Mouse (Mus musculus): ENCODE results near the gene Hid1. TPM values are rescaled to one million over a fixed set of nuclear protein-coding genes. Genes with fewer than 3 reads are reported as not detected.
A peak's percentile ranks its signal among the peaks of the same experiment; 100 is the strongest.

The Hid1 gene
- polyA plus RNA-seq, 1 experiment = 102 TPM

DNA sequence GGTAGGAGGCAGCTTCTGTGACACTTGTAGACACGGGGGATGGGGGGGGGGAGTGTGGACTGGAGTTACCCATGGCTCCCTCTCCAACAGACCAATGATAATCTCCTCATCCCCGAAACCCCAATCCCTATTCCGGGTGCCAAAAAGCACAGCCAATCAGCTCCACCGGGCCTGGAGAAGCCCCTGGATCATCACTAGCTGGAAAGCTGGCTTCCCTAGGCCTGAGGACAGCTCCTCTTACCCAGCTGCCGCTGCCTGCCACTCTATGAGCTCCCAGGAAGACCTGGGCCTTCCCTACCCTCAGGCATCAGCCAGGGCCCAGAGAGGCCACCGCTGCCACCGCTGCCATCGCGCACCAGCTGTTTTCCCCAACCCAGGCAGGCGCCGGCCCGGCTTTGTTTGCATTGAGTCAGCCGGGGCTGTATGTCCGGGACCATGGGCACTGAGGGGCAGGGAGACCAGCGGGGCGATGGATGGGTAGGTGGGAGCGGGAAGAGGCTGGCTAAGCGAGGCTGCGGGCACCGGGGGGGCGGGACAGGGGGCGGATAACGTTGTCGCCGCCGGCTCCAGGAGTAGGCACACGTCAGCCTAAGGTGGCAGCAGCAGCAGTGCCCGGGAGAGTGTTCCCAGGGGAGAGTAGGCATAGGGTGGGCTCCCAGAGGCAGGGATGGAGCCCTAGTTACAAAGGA, 706 bp downstream of the Hid1 start:
- H3K4me1 ChIP-seq (ENCODE audit: control insufficient read depth, insufficient read depth, low read length) = no peaks in the 10 kb centered on the region
- TF ChIP-seq POLR2A (IDR thresholded peaks at IDR 0.05; ENCODE audit: extremely low read depth, insufficient read depth, low read length) (peak; percentile 63; the same call in 1 of the 2 replicates), CTCF (IDR thresholded peaks at IDR 0.05; ENCODE audit: extremely low read depth, insufficient read depth, low read length) (no peak)
- peak overlapping the region; percentile 76; the same call in 1 of the 2 replicates for H3K27ac ChIP-seq (ENCODE audit: insufficient read depth, low read length)
- peak overlapping the region; percentile 89 for H3K4me3 ChIP-seq (ENCODE audit: insufficient read depth, low read length)

- Histone ChIP-seq H3K27ac (ENCODE audit: insufficient read depth, low read length) (no peak overlapping the region), H3K4me3 (ENCODE audit: insufficient read depth, low read length) (peak overlapping the region; percentile 89), H3K4me1 (ENCODE audit: control insufficient read depth, insufficient read depth, low read length) (no peaks in the 10 kb centered on the region)
- TF ChIP-seq CTCF (IDR thresholded peaks at IDR 0.05; ENCODE audit: extremely low read depth, insufficient read depth, low read length) (no peak), POLR2A (IDR thresholded peaks at IDR 0.05; ENCODE audit: extremely low read depth, insufficient read depth, low read length) (no peak)
Observed at GRCm38 (mm10) chr11:115366039-115366705, 1.4 kb downstream of the Hid1 start.

GRCm38 (mm10) chr11:115364136-115364535, 3.4 kb downstream of the Hid1 start:
- no peaks in the 10 kb centered on the region for H3K4me1 ChIP-seq (ENCODE audit: control insufficient read depth, insufficient read depth, low read length)
- H3K27ac ChIP-seq (ENCODE audit: insufficient read depth, low read length) = no peak overlapping the region
- TF ChIP-seq POLR2A (IDR thresholded peaks at IDR 0.05; ENCODE audit: extremely low read depth, insufficient read depth, low read length) = no peak
- no peak for TF ChIP-seq CTCF (IDR thresholded peaks at IDR 0.05; ENCODE audit: extremely low read depth, insufficient read depth, low read length)
- H3K4me3 ChIP-seq (ENCODE audit: insufficient read depth, low read length) = no peak overlapping the region

GRCm38 (mm10) chr11:115359726-115360125, 7.8 kb downstream of the Hid1 start:
- no peaks in the 10 kb centered on the region for H3K4me1 ChIP-seq (ENCODE audit: control insufficient read depth, insufficient read depth, low read length)
- no peak overlapping the region for H3K4me3 ChIP-seq (ENCODE audit: insufficient read depth, low read length)
- TF ChIP-seq CTCF (IDR thresholded peaks at IDR 0.05; ENCODE audit: extremely low read depth, insufficient read depth, low read length) (0 out of 2 replicates have a peak, but pooled peaks have one; percentile 3), POLR2A (IDR thresholded peaks at IDR 0.05; ENCODE audit: extremely low read depth, insufficient read depth, low read length) (no peak)
- no peak overlapping the region for H3K27ac ChIP-seq (ENCODE audit: insufficient read depth, low read length)

DNA sequence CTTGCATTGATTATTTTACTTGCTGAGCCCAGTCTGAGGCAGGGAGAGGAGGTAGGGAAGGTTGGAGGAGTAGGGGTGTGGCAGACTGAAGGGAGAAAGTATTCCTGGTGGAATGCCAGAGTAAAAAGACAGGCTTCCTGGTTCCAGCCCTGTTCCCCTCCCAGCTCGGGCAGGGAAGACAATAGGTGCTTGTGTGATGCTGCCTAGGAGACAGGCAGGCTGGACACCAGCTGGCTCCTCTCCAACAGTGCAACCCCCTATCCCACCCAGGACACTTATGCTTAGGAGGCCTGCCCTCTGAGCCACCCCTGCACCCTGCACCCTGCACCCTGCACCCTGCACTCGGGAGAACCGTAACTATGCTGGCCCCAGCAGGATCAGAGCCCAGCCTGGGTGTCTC, 8.3 kb downstream of the Hid1 start:
- TF ChIP-seq POLR2A (IDR thresholded peaks at IDR 0.05; ENCODE audit: extremely low read depth, insufficient read depth, low read length) = no peak
- no peaks in the 10 kb centered on the region for H3K4me1 ChIP-seq (ENCODE audit: control insufficient read depth, insufficient read depth, low read length)
- H3K27ac ChIP-seq (ENCODE audit: insufficient read depth, low read length) = no peak overlapping the region
- H3K4me3 ChIP-seq (ENCODE audit: insufficient read depth, low read length) = no peak overlapping the region

DNA sequence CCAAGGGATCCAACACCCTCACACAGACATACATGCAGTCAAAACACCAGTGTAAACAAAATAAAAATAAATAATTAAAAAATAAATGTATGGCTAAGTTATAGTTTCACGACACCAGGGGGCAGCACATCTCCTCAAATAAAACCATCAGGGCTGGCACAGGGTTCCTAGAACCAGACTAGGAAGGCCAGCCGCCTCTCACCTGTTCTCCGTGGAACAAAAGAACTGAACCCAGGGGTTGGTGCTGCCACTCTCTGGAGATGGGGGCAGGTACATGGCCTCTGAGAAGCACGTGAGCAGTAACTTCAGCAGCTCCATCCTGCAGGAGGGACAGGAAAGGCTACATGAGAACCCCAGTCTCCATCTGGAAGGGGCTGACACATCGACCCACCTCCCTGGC, 9.1 kb downstream of the Hid1 start:
- TF ChIP-seq POLR2A (IDR thresholded peaks at IDR 0.05; ENCODE audit: extremely low read depth, insufficient read depth, low read length) (no peak), CTCF (IDR thresholded peaks at IDR 0.05; ENCODE audit: extremely low read depth, insufficient read depth, low read length) (peak; percentile 54; the same call in 1 of the 2 replicates)
- H3K4me1 ChIP-seq (ENCODE audit: control insufficient read depth, insufficient read depth, low read length) = no peaks in the 10 kb centered on the region
- no peak overlapping the region for H3K4me3 ChIP-seq (ENCODE audit: insufficient read depth, low read length)
- no peak overlapping the region for H3K27ac ChIP-seq (ENCODE audit: insufficient read depth, low read length)

GRCm38 (mm10) chr11:115354183-115354582, 13.4 kb downstream of the Hid1 start:
- Histone ChIP-seq H3K4me1 (ENCODE audit: control insufficient read depth, insufficient read depth, low read length) (no peaks in the 10 kb centered on the region), H3K4me3 (ENCODE audit: insufficient read depth, low read length) (no peak overlapping the region), H3K27ac (ENCODE audit: insufficient read depth, low read length) (no peak overlapping the region)
- TF ChIP-seq CTCF (IDR thresholded peaks at IDR 0.05; ENCODE audit: extremely low read depth, insufficient read depth, low read length) (peak; percentile 88), POLR2A (IDR thresholded peaks at IDR 0.05; ENCODE audit: extremely low read depth, insufficient read depth, low read length) (no peak)

- H3K27ac ChIP-seq (ENCODE audit: insufficient read depth, low read length) = no peak overlapping the region
- no peak for TF ChIP-seq CTCF (IDR thresholded peaks at IDR 0.05; ENCODE audit: extremely low read depth, insufficient read depth, low read length)
- TF ChIP-seq POLR2A (IDR thresholded peaks at IDR 0.05; ENCODE audit: extremely low read depth, insufficient read depth, low read length) = no peak
- no peak overlapping the region for H3K4me3 ChIP-seq (ENCODE audit: insufficient read depth, low read length)
- no peaks in the 10 kb centered on the region for H3K4me1 ChIP-seq (ENCODE audit: control insufficient read depth, insufficient read depth, low read length)
Observed at GRCm38 (mm10) chr11:115353375-115353774, 14.2 kb downstream of the Hid1 start.

DNA sequence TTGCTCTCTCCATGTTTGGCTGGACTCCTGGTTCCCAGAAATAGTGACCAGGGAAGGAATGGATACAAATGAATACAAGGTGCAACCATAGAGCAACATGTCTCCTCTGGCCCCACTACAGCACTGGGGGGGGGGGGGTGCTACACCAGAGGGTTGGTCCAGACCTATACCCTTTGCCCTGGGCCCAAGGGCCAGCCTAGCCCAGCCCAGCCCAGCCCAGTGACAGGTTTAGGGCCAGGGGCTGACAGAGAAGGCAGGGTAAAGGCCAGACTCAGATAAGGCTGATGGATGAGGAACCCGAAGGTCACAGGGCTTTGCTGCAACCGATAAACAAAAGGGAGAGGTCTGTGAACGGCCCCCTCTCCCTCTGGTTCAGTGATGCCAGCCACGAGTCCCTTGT, 17.6 kb downstream of the Hid1 start:
- Histone ChIP-seq H3K4me1 (ENCODE audit: control insufficient read depth, insufficient read depth, low read length) (no peaks in the 10 kb centered on the region; the same call in 1 of the 2 replicates), H3K4me3 (ENCODE audit: insufficient read depth, low read length) (no peak overlapping the region), H3K27ac (ENCODE audit: insufficient read depth, low read length) (no peak overlapping the region)
- TF ChIP-seq CTCF (IDR thresholded peaks at IDR 0.05; ENCODE audit: extremely low read depth, insufficient read depth, low read length) = no peak
- TF ChIP-seq POLR2A (IDR thresholded peaks at IDR 0.05; ENCODE audit: extremely low read depth, insufficient read depth, low read length) = no peak

All from cortical plate, adult 2 months (tissue).